Mouse (Mus musculus): ENCODE data around the gene Trap1. TPM values are rescaled to one million over a fixed set of nuclear protein-coding genes. Genes with fewer than 3 reads are reported as not detected.

Gene Trap1
- polyA plus RNA-seq, 1 experiment from 2014 or later: 131 TPM

DNA sequence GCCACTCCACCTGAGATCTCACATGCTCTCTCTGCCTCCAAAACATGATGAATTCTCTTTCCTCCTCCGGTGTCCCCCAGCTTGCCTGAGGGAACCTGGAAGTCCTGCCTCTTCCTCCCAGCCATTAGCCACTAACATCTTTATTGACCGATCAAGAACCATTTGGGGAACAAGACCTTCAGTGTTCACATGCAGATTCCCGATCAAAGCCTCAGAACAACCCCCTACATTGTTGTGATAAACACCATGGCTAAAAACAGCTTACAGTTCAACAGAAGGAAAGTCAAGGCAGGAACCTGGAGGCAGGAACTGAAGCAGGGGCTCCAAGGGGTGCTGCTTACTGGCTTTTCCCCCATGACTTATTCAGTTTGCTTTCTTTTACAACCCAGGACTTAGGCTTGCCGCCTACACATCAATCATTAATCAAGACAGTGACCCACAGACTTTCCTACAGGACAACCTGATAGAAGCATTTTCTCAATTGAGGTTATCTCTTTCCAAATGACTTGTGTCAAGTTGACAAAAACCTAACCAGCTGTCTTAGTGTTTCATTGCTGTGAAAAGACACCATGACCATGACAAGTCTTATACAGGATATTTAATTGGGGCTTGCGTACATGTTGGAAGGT, 63.5 kb downstream of the Trap1 start:
- Histone ChIP-seq H3K4me1 (ENCODE audit: control insufficient read depth, insufficient read depth, low read length) (no peaks in the 10 kb centered on the region), H3K27ac (ENCODE audit: low read length) (no peak overlapping the region), H3K4me2 (ENCODE audit: low read depth, low read length) (no peak overlapping the region), H3K9ac (ENCODE audit: low read depth, low read length) (no peak overlapping the region), H3K27me3 (replicated peaks; ENCODE audit: control insufficient read depth, insufficient read depth, low read length) (no peaks in the 10 kb centered on the region), H3K36me3 (ENCODE audit: control insufficient read depth, insufficient read depth, low read length) (no peaks in the 10 kb centered on the region), H3K9me3 (ENCODE audit: control insufficient read depth, low read length) (no peaks in the 10 kb centered on the region), H3K4me3 (ENCODE audit: low read length) (no peak overlapping the region)
- 76% methylated on average over 5 of the region's 5 CpGs for WGBS
- ATAC-seq: no peak

DNA sequence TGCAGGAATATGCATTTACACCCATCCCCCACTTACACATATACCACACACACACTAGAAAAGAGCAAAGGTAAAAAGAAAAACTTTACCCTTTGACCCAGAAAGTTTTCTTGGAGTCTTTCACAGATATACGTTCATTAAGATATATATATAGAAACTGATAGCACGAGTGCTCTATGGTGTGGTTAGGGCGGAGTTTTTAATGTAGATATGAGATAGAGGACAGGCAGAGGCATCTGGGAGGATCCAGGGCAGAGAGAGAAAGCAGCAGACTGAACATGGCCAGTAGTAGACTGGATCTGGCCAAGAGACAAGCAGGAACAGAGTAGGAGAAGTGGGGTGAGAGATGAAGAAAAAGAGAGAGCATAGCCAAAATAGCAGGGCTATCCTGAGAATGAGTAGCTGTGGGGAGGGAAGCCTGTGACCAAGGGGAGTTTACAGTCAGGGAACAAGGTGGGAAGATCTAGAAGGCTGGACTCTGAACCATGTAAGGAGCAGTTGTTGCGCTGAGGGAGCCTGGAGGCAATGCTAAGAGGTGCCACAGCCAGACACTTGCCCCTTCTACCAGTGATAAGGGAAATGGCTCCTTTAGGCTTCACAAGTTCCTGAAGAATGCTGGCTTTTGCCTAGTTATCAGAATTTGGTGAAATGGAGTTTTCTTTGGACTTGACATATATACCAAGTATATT, 64.6 kb downstream of the Trap1 start:
- peak; percentile 94 for ATAC-seq
- no peaks in the 10 kb centered on the region for H3K36me3 ChIP-seq (ENCODE audit: control insufficient read depth, insufficient read depth, low read length)
- H3K27ac ChIP-seq (ENCODE audit: low read length): peak overlapping the region; percentile 54
- no peak overlapping the region for H3K4me2 ChIP-seq (ENCODE audit: low read depth, low read length)
- WGBS: 60% methylated on average over 4 of the region's 4 CpGs
- H3K4me3 ChIP-seq (ENCODE audit: low read length): no peak overlapping the region
- H3K4me1 ChIP-seq (ENCODE audit: control insufficient read depth, insufficient read depth, low read length): no peaks in the 10 kb centered on the region
- H3K9ac ChIP-seq (ENCODE audit: low read depth, low read length): no peak overlapping the region
- H3K9me3 ChIP-seq (ENCODE audit: control insufficient read depth, low read length): no peaks in the 10 kb centered on the region
- H3K27me3 ChIP-seq (replicated peaks; ENCODE audit: control insufficient read depth, insufficient read depth, low read length): no peaks in the 10 kb centered on the region

DNA sequence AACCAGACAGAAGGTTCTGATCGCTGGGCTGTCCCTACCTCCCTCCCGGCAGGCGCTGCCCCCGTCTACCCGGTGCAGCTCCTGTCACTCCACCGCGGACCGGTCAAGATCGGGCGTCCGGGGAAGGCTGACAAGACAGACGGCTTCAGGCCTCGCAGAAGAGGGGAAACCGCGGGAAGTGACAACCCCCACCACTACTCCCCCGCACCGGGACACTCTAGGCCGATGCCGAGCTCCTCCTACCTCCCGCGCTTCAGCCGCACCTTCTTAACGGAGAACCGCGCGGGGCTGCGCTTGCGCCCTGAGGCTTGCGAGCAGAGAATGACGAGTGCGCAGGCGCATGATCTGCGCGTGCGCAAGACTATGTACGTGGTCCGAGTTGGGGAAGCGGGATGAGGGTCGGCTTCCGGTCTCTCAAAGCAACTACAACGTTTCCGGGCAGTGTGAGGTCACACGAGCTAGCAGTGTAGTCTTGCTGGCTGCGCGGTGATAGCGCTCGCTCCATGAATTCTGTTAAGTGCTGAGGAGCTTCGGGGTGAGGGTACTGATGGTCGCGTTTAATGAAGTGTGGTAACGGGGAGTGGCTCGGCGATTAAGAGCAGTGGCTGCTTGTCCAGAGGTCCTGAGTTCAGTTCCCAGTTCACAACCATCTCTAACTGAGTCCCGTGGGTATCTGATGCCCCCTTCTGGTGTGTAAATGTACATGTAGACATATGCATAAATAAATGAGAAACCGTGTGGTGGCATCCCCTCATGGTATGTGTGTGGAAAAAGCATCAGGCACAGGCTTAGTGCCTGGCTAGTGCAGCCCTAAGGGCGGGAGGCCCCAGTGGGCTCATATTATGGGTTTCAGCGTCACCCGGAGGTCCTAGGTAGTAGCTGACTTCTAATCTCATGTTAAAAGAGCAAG, 73.9 kb downstream of the Trap1 start, which contains the start of gene Slx4:
Gene Slx4 (minus strand): TSS at position 282 of the 910 bp plus-strand sequence.
- 1% methylated on average over 58 of the region's 58 CpGs for WGBS
- peaks cover 3% of the 10 kb centered on the region; the same call in 1 of the 2 replicates for H3K36me3 ChIP-seq (ENCODE audit: control insufficient read depth, insufficient read depth, low read length)
- peak within 1 kb of the TSS; percentile 81 for H3K27ac ChIP-seq (ENCODE audit: low read length)
- peak within 1 kb of the TSS; percentile 87 for H3K9ac ChIP-seq (ENCODE audit: low read depth, low read length)
- H3K9me3 ChIP-seq (ENCODE audit: control insufficient read depth, low read length): no peaks in the 10 kb centered on the region
- H3K4me1 ChIP-seq (ENCODE audit: control insufficient read depth, insufficient read depth, low read length): peaks cover 11% of the 10 kb centered on the region
- no peaks in the 10 kb centered on the region for H3K27me3 ChIP-seq (replicated peaks; ENCODE audit: control insufficient read depth, insufficient read depth, low read length)
- peak within 1 kb of the TSS; percentile 80 for H3K4me3 ChIP-seq (ENCODE audit: low read length)
- ATAC-seq: peak; percentile 98
- H3K4me2 ChIP-seq (ENCODE audit: low read depth, low read length): peak within 1 kb of the TSS; percentile 71

Small RNAs within 50 kb of the gene (microRNA-seq; reads per million reads assigned to microRNA genes)
- not detected for gene Gm23413

Other genes starting within 250 kb of the Trap1 start
- not detected in 2 replicates for gene Olfr15, start 246.9 kb downstream of the Trap1 start, polyA plus RNA-seq (2015; fragmentation: Nextera tagmentation; extraction: Ambion mirVana)
- 0.65 and 0.82 TPM in 2 replicates for gene Zfp174, start 230.6 kb downstream of the Trap1 start, polyA plus RNA-seq (2015; fragmentation: Nextera tagmentation; extraction: Ambion mirVana)
- gene Naa60, start 205.5 kb downstream of the Trap1 start, polyA plus RNA-seq (2015; fragmentation: Nextera tagmentation; extraction: Ambion mirVana): 43.3 and 44.1 TPM in 2 replicates
- gene Zfp597, start 193.3 kb downstream of the Trap1 start, polyA plus RNA-seq (2015; fragmentation: Nextera tagmentation; extraction: Ambion mirVana): 3.6 and 4.3 TPM in 2 replicates
- 0.32 and 0.95 TPM in 2 replicates for gene Gm20695, start 193.2 kb downstream of the Trap1 start, polyA plus RNA-seq (2015; fragmentation: Nextera tagmentation; extraction: Ambion mirVana)
- gene 1700037C18Rik, start 169.1 kb downstream of the Trap1 start, polyA plus RNA-seq (2015; fragmentation: Nextera tagmentation; extraction: Ambion mirVana): 5.3 and 7.1 TPM in 2 replicates
- 16.2 and 16.6 TPM in 2 replicates for gene Cluap1, start 169.0 kb downstream of the Trap1 start, polyA plus RNA-seq (2015; fragmentation: Nextera tagmentation; extraction: Ambion mirVana)
- 1.2 and 1.6 TPM in 2 replicates for gene Nlrc3, start 101.2 kb downstream of the Trap1 start, polyA plus RNA-seq (2015; fragmentation: Nextera tagmentation; extraction: Ambion mirVana)
- 10.5 and 11.3 TPM in 2 replicates for gene Slx4, start 74.1 kb downstream of the Trap1 start, polyA plus RNA-seq (2015; fragmentation: Nextera tagmentation; extraction: Ambion mirVana)
- gene Dnase1, start 40.9 kb downstream of the Trap1 start, polyA plus RNA-seq (2015; fragmentation: Nextera tagmentation; extraction: Ambion mirVana): 4.3 and 4.5 TPM in 2 replicates
- gene Crebbp, start 136.2 kb upstream of the Trap1 start, polyA plus RNA-seq (2015; fragmentation: Nextera tagmentation; extraction: Ambion mirVana): 18.4 and 19.3 TPM in 2 replicates

All from intestine, embryonic 16.5 days (tissue).